Mouse (Mus musculus) E14TG2a.4 (cell line): ENCODE results near the gene Dok3.

Source experiments
- CTCF ChIP-seq: conservative IDR thresholded peaks from 2 replicates; pipeline ENCODE4 v1.5.1; 2014; ENCODE audit warnings: low read length
- NANOG ChIP-seq: IDR thresholded peaks from 2 replicates; pipeline ENCODE4 v1.6.1; 2014; ENCODE audit warnings: borderline replicate concordance, low read length, mixed read lengths
- POU5F1 ChIP-seq: IDR thresholded peaks from 2 replicates; pipeline ENCODE4 v1.6.1; 2014; ENCODE audit warnings: low read length, borderline replicate concordance

DNA sequence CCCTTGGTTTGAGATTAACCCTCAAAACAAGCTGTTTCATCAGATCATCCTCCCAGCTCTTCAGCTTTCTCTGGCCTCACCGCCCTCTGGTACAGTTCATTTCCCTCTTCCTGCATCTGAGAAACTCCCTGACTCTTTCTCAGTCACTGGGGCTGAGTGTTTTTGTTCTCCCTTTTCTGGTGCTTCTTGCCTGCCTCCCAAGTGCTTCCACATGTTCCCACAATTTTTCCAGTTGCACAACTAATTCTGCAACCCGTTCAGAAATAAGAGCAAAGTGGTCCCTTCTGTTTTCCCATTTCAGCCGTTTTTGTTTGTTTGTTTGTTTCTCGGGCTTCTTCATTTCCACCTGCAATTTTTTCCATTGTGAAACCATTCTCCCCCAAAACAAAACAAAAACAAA, 49.0 kb upstream of the Dok3 start:
- TF ChIP-seq CTCF (no peak), NANOG (no peak), POU5F1 (no peak)
